Mouse (Mus musculus) 416B (cell line): ENCODE data around the gene Scube1.

ENCODE experiments used
- DNase-seq: peaks from one replicate; pipeline ENCODE4 v3.0.0; 2011; ENCODE audit warnings: low read depth

Scube1 gene

DNA sequence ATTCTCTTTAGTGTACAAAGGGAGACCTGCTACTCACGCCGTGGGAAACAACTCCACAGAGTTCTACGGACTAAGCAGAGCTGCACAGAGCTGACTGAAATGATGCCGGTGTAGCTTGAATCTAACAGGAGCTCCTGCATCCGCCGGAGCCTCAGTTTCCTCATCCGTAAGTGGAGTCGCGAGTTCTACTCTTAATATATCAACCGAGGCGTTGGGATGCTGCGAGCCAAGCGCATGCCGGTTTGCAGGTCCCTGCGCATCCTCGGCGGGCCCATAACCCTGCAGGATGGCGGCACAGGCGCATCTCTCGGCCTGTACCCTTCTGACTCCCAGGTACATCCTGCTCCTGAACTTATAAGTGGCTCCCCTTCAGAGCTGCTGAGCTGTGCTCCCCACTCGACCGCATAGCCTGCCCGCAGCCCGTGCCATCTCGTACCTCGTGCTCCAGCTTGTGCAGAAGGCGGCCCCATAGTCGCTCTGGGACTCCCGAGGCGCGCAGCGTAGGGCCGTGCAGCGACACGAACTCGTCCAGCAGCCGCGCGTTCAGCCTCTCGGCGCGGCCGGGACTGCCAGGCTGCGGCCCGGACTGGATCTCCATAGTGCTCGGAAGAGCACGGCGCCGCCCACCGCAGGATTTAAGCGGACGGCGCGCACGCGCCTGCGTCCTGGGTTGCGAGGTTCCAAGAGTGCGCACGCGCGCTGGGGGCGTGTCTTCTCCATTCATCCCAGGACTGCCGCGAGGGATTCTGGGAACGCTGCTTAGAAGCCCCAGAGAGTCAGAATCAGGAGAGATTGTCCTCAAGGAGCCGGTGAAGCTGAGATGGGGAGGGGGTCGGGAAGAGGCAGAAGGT lies 130.1 kb downstream of the Scube1 start, which contains the start of gene Ttll12:
TSS of gene Ttll12 (minus strand) at position 645 of the 851 bp plus-strand sequence.
- DNase-seq, result peak; percentile 95

DNA sequence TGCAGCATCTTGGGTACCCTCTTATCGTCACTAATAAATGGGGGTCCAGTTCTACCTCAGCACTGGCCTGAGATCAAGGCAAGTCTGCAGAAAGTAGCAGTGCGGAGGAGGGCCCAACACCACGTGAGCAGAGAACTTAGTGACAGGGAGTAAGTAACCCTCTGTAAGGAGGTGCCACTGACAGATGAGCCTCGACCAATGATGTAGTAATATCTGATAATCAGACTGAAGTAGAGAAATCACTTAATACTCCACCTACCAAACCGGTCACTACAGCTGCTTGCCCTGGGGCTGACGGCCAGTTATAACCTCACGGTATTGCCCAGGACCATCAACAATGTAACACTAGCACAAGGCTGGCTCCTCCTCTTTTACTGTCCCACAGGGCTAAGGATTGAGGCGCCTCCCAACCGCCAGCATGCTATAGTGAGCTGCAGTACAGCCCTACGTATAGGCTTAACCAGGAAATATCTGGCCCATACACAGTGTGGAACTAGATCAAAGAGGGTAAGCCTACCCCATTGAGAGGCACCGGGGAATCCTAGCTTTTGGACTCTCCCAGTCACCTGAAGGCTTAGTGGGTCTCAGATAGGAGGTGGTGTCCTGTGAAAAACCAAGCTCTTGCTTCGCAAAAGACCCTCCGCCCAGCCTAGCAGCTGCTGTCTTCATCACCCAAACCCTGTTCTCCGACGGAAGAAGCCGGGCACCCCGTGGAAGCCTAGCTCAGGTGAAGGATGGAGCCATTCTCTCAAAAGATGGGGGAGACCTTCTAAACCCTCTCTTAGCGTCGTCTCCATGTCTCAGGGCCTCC lies 130.9 kb downstream of the Scube1 start:
- peak; percentile 71 for DNase-seq

DNA sequence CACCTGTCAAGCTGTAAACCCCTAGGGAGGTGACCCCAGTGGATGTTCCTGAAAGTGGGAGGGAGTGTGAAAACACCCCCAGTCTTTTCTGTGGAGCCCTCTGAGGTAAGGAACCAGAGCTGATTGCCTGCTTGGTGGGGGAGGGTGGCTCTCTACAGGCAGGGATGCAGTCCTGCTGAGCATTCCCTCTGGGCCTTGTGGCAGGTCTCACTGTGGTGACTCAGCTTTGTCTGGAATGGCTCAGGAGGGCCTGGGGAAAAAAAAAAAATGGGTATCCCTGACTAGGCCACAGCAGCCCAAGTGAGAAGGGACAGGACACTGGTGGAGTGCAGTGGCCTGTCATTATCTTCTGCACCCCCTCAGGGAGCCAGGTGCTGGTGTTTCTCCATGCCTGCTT lies 131.6 kb downstream of the Scube1 start:
- DNase-seq, result no peak

DNA sequence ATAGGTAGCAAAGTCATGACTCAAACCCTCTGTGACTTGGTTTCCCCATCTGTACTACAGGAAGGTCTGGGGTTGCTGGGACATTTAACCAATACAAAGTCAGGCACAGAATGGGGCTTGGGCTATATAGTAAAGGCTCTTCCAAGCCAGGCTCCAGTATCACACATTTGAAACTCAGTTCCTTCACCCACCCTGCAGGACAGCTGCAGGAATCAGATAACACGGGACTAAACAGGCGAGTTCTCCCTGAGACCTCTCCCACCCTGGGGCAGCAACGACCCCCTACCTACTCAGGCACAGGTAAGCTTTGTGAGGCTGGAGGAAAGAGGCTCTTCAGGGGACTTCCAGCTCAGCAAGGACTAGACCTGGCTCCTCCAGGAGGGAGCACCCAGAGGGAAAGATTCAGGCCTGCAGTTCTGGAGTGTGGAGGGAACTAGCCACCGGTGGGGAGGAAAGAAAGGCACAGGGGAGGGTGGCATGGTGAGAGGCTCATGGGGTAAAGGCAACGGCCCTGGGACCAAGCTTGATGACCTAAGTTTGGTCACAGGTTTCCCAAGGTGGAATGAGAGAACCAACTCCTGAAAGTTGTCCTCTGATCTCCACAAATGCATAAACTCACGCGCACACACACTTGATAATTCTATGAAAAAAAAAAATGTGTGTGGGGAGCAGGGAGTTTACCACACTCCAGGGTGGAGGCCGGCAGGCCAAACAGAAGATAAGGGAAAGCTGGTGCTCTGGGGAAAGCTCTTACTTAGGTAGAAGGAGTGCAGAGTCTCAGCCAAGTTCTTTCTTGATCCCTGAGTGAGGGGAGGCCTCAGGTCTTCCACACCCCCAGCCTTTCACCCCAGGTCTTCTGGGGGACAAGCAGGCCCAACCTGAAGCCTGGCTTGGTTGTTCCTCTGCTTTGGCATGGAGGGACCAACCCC lies 132.3 kb downstream of the Scube1 start:
- DNase-seq, result no peak

DNA sequence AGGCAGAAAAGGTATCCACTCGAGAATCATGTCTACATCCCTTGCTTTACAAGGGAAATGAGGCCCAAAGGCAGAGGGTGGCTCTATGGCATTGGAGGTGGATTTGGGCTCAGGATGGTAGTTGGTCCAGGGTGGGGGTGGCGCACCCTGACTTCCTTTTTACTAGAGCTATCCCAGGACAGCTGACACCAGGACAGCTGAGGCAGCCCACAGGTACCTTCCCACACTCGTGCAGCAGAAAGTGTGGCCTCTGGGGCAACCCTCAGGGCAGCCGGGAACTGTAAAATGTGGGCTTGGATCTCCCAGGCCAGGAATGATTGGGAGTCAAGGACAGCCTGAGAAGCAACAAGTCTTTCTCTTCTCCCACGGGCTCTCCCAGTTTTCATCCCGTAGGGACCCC lies 133.1 kb downstream of the Scube1 start:
- no peak for DNase-seq

DNA sequence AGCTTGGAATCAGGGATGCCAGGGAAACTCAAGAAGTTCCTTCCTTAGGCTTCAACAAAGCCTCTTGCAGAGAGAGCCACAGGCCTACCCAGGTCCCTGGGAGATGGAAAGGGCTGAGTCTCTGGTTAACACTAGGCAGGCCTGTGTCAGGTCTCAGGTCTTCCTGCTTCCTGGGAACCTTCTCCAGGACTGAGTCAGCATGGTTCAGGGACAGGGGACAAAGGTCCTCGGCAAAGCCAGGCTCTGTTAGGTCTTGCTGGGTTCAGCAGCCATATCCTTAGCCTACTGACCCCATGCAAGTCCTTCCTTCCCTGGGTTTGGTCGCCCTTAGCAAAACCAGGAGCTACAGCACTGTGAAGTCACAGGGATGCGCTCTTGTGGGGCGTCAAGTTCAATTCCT lies 134.0 kb downstream of the Scube1 start:
- DNase-seq, result no peak

DNA sequence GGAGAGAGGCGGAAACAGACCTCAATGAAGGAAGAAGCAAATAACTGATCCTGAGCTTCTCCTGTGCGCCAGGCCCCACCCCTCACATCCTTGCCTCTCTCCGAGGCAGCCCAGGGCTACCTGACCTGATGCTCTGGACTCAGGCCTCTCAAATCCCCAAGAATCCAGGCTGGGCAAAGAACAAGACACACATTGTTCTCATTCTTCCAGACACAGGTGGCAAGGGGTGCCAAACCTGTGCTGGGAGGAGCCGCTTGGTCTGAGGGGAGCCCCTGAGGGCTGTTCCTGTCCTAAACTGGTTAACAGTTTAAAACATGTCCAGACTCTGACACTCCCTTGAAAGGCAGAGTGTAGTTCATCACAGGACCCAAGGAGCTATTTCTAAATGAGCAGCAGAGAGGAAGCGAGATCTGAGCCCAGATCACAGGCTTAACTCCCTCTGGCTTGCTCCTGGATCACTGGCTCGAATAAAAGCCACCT lies 140.0 kb downstream of the Scube1 start:
- DNase-seq, result no peak

DNA sequence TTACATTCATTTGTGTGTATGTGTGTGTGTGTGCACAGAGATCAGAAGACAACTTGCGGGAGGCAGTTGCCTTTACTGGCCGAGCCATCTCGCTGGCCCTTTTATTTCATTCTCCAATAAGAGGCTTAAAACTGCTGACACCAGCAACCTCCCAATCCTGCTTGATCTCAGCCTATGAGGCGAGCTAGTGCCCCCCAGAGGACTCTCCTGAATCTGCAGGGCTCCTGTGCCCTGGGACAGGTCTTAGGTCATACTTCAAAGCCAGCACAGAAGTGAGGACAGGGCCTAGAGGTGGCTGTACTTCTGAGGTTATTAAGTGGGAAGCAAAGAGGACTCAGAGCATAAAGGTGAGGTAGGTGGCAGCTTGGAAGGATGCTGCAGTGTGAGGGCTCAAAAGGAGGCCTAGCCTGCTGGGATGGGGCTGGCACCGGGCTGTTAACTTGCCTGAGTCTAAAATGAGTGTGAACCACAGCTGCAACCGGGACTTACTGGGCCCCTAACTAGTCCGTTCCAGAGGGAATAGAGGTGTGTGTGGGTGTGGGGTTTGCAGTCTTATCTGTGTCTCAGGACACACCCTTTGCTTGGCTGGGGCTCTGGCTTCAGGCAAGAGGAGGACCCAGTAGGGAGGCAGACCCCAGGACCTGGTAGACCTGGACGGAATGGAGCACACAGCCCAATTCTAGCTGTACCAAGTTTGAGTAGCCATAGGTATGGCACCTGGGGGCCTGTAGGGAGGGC lies 141.2 kb downstream of the Scube1 start:
- peak; percentile 67 for DNase-seq

DNA sequence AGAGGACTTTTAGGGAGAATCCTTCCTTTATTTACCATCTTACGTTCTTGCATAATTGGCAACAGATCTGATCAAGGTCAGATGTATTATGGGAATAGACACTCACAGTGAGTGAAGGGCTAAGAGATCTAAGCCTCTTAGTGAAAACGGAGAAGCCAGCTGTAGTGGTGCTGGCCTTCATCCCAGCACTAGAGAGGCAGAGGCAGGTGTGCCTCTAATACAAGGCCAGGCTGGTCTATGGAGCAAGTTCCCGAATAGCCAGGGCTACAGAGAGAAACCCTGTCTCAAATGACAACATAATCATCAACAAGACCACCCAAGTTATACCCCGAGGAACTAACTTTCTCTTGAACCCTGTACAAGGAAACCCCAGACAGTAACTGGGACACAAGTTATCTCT lies 141.9 kb downstream of the Scube1 start:
- no peak for DNase-seq

DNA sequence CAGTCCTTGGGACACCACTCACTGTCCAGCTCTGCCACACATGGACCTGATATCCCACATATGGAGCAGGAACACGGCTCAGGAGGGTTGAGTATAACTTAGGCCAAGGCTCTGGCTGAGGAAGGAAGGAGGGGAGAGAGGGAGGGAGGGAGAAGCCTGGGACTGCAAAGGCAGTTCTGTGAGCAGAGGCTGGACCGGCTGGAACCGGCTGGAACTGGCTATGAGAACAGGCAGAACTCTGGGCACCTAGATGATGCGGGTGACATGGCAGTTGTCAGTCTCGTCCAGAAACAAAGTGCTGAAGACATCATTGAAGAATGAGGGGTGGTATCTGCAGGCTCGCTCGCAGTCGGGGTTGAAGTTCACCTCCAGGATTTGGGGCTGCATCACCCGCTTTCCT lies 148.2 kb downstream of the Scube1 start:
- no peak for DNase-seq

DNA sequence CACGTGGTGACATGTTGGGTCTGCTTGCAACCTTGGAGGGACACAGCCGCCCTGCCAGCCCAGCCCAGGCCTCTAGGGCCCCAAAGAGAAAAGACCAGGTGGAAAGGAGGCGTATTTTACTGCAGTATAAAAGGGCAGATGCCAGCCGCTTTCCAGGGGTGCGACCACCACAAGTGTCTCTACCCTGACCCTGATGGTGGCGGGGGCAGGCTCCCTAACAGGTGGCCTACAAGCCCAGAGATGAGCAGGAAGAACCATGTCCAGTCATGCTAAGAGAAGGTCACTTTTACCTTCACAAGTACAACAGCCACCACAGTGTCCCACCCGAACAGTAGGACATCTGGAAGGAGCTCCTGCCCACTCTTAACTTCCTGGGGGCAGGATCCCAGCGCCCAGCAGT lies 149.3 kb downstream of the Scube1 start:
- no peak for DNase-seq

DNA sequence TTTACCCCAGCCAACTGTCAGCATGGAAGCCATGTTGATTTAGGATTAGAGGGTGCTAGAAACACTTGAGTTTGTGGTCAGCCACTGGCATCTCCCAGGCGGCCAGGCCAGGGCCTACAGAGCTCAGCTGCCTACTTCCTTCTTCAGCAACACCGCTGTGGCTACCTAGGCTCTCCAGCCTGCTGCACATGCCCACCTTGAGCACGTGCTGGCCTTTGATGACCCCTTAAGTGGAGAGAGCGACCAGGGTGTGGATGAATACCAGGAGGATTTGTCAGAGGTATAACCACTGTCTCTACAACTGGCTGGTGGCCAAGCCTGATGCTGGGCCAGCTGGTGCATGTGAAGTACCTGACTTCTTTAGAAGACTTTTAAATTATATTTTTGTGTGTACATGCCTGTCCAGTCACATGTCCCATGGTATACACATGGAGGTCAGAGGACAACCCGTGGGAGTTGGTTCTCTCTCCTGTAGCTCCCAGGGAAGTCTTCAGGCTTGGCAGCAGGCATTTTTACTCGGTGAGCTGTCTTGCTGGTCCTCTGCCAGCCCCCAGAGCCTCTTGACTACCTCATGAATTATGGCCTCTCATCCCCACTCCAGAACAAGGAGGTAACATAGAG lies 150.0 kb downstream of the Scube1 start:
- no peak for DNase-seq

DNA sequence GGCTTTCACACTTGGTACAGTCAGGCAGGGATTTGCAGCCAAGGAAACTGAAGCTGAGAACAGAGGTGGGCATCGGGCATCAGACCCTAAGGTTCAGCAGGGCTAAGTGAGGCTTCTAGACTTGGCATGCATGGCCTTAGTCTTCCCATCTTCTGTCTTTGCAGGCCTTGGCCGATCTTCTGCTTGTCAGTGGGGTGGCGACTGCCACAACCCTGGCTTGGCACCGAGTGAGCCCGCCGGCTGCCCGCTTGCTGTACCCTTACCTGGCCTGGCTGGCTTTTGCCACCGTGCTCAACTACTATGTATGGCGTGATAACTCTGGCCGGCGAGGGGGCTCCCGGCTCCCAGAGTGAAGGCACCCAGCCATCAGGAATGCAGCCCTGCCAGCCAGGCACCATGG lies 151.2 kb downstream of the Scube1 start:
- no peak for DNase-seq

DNA sequence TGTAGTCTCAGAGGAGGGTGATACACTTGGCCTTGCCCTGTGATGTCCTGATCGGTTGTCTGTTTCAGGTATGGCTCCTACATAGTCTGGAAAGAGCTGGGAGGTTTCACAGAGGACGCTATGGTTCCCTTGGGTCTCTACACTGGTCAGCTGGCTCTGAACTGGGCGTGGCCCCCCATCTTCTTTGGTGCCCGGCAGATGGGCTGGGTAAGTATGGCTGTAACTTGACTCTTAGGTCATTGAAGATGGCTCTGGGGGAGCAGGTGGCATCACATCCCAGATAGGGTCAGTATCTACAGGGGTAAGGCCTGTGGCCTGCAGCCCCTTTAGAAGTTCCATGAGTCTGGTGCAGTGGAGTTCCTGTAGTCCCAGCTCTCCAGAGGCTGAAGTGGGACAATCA lies 152.7 kb downstream of the Scube1 start:
- DNase-seq, result no peak

DNA sequence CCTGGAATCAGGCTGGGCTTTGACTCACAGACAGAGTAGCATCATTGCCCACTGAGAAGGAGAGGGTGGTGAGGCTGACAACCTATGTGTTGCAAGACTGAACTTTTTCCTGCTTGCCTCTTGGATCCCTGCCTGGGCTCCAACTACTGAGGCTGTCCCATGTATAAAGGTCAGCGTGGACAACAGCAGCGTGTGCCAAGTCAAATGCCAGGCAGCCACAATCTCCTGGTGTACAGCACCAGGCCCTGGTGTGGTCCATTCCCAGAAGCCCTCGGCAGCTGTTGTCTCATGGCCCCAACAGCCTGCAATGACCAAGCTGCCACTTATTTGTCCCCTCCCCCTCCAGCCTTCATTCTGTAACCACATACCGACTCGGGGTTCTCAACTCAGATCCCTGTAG lies 153.2 kb downstream of the Scube1 start:
- DNase-seq, result no peak

DNA sequence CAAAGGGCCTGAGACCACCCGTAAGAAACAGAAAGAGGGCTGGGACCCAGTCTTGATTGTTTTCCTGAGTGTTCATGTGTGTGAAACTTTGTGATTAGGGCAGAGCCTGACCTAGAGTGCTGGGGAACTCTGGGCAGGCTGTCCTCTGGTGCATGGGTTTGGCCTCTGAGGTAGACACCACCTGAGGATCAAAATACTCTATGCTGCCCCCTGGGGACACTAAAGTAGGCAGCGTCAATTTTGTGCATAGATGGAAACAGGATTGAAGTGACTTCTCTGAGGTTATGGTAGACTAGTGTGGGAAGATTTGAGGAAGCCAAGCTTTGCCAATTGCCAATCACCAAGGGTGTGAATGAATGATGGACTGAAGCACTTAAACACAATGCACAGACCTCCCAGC lies 154.2 kb downstream of the Scube1 start:
- DNase-seq, result peak; percentile 43

DNA sequence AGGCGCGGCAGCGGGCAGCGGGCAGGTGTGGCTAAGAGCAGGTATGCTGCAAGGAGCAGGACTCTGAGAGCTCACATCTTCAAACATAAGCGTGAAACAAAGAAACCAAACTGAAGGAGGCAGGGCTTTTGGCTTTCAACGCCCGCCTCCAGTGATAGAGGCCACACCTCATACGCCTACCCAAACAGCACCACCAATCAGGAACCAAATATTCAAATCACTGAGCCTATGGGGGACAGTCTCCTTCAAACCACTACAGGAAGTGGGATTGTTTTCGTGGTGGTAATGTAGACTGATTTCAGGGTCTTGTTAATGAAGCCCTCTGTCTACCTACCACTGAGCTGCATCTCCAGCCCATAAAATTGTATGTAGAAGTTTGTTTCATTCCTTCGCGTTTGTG lies 155.1 kb downstream of the Scube1 start:
- DNase-seq, result peak; percentile 73

DNA sequence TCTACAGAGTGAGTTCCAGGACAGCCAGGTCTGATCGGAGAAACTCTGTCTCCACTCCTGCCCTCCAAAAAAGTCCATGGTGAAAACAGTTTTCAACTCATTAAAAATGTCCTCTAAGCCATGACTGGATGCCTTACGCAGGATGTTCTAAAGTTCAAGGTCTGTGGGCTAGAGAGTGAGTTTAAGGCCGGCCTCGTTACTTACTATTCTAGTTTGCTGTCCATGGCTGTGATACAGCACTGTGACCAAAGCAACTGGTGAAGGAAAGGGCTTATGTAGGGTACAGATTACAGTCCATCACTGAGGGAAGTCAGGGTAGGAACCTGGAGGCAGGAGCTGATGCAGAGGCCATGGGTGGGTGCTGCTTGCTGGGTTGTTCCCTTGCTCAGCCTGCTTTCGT lies 156.3 kb downstream of the Scube1 start:
- no peak for DNase-seq

DNA sequence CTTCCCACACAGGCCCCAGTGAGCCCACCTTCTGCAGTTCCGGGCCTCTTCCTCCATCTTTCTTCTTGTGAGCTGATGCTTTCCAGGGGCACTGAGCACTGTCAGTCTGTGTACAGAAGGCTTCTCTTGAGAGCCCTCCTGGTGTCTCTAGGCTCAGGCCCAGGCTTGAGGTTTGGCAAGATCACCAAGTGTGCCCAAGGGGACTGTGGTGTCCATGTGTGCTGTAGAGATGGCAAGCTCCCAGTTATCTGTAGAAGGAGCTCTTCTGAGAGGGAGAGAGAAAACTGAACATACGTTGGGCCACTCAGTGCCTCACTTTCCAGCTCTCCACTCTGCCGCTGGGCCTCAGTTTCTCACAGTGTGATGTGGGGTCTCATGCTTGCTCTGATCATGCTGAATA lies 157.1 kb downstream of the Scube1 start:
- no peak for DNase-seq

DNA sequence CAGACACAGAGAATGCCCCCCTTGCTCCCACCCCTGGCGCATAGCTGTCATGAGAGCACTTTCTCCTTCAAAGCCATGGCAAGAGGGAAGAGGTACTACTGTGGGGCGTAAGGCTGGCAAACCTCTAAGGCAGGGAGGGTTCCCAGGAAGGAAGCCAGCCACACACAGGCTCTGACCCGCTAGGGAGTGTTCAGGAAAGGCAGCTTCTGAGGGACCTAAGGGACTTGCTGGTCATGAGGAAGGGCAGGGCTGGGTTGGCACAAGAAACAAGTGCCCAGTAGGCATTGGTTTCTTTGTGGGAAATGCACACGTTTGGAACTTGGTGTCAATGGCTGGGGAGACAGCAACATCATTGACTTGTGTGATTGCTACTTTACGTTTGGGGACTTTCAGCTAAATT lies 158.8 kb downstream of the Scube1 start:
- no peak for DNase-seq

DNA sequence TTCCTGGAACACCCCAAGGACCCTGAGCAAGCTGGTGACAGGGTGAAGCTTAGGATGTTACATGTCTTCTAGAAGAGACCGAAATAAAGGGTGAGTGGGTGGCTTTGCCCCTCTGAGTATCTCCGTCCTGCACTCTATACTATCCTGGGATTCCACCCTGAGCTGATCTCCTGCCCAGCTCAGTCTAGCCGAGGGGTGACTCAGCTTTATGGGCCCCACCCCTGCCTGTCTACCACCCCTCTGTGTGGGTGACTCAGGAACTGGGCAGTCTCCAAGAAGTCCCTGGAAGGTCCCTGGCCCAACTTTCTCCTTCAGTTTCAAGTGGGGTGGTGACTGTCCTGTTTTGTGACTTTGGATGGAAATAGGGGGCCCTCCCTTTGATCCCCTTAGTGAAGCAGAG lies 159.4 kb downstream of the Scube1 start:
- DNase-seq, result peak; percentile 76
